7 mouse cellular contexts compared by ENCODE assay signal in the genomic region with DNA sequence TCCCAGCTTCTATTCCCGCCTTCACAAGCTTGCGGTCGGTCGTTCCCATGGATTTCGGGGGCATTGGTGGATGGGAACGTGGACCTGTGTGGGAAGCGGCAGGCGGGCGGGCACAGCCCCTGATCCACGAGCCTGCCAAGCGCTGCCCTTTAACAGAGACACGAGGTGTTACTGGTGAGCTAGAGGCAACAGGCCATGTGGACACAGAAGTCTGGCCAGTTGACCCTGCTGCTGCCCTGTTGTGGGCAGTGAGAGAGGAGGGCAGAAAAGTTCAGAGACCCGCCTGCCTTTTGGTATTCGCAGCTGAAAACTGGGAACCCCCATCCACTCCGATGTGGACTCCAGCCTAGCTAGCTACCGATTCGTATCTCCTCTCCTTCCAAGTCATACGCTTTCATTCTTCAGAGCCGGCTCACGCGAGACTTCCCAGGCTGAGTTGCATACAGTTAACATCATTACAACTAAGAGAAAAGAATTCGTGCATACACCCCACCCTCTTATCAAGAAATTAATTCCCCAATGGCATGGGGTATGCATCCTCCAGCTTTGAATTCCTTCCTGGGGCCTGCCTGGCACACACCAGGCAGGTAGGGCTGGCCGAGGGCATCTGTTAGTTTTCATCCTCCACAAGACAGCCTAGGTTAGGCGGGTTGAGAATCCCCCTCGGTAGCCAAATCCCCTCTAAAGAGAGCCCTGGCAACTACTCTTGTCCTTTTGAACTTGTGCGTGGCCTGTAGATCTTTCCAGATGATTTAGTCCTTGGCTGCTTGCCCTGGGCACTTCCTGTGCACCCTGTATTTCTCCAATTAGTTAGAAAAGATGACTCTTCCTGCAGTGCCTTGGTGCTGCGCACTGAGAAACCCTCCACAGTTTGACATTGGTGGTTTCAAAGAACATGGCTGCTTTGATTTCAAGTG. TPM values are rescaled to one million over a fixed set of nuclear protein-coding genes. Genes with fewer than 3 reads are reported as not detected.
DNase-seq lines count a peak whose midpoint lies in the region; ATAC-seq and TF ChIP-seq lines count a peak whose summit lies in the region.

No protein-coding gene starts in this region.

- peak overlapping the region; percentile 68 for H3K27ac ChIP-seq in heart, embryonic 13.5 days (replicated peaks)
- peak overlapping the region; percentile 84 for H3K27ac ChIP-seq in kidney, embryonic 16.5 days (ENCODE audit: low read length)
- peak overlapping the region; percentile 63 for H3K27ac ChIP-seq in lung, postnatal 0 days (ENCODE audit: low read length)

- 12% methylated on average over 27 of the region's 27 CpGs for WGBS in heart, embryonic 13.5 days
- 8% methylated on average over 27 of the region's 27 CpGs for WGBS in kidney, embryonic 16.5 days
- 6% methylated on average over 26 of the region's 27 CpGs for WGBS in lung, postnatal 0 days

- no peaks in the 10 kb centered on the region for H3K79me3 ChIP-seq in C2C12 (ENCODE audit: low read depth)

- no peak for TF ChIP-seq CTCF in C2C12 (IDR thresholded peaks at IDR 0.05; ENCODE audit: control insufficient read depth, insufficient read depth, insufficient read length)
- TF ChIP-seq CTCF in lung, postnatal 0 days (IDR thresholded peaks at IDR 0.05): no peak

- H3K79me2 ChIP-seq in C2C12 (ENCODE audit: control insufficient read depth, insufficient read depth): no peaks in the 10 kb centered on the region

- H3K9ac ChIP-seq in heart, embryonic 13.5 days: peak overlapping the region; percentile 82
- H3K9ac ChIP-seq in kidney, embryonic 16.5 days (replicated peaks; ENCODE audit: low read length): peak overlapping the region; percentile 71
- no peak overlapping the region for H3K9ac ChIP-seq in lung, postnatal 0 days (replicated peaks; ENCODE audit: low read depth)

- no peaks in the 10 kb centered on the region for H3K36me3 ChIP-seq in C2C12 (ENCODE audit: control insufficient read depth, insufficient read depth)
- H3K36me3 ChIP-seq in heart, embryonic 13.5 days: no peaks in the 10 kb centered on the region
- no peaks in the 10 kb centered on the region for H3K36me3 ChIP-seq in kidney, embryonic 16.5 days (ENCODE audit: insufficient read depth, low read length)
- no peaks in the 10 kb centered on the region for H3K36me3 ChIP-seq in lung, postnatal 0 days (ENCODE audit: insufficient read depth, low read length)

- DNase-seq in ES-CJ7 (ENCODE audit: low read depth, low spot score): peak; percentile 42
- peak; percentile 64 for DNase-seq in lung, postnatal 0 days (ENCODE audit: low spot score)
- DNase-seq in right cerebral cortex, postnatal 4 days: peak; percentile 61

- peaks cover 22% of the 10 kb centered on the region for H3K4me1 ChIP-seq in heart, embryonic 13.5 days
- peaks cover 18% of the 10 kb centered on the region for H3K4me1 ChIP-seq in kidney, embryonic 16.5 days (ENCODE audit: insufficient read depth, low read length)
- H3K4me1 ChIP-seq in lung, postnatal 0 days (ENCODE audit: insufficient read depth, low read depth, low read length): peaks cover 9% of the 10 kb centered on the region; the same call in 1 of the 2 replicates

- H3ac ChIP-seq in C2C12 (ENCODE audit: control insufficient read depth, insufficient read length, low read depth): peak overlapping the region; percentile 59

- no peaks in the 10 kb centered on the region for H3K27me3 ChIP-seq in C2C12 (ENCODE audit: control insufficient read depth, insufficient read depth, insufficient read length)
- peaks cover 45% of the 10 kb centered on the region for H3K27me3 ChIP-seq in heart, embryonic 13.5 days (replicated peaks)
- no peaks in the 10 kb centered on the region for H3K27me3 ChIP-seq in kidney, embryonic 16.5 days (ENCODE audit: insufficient read depth, low read length)
- no peaks in the 10 kb centered on the region for H3K27me3 ChIP-seq in lung, postnatal 0 days (replicated peaks; ENCODE audit: insufficient read depth, low read length)

- peak overlapping the region; percentile 98 for H3K4me2 ChIP-seq in heart, embryonic 13.5 days
- peak overlapping the region; percentile 89 for H3K4me2 ChIP-seq in kidney, embryonic 16.5 days (replicated peaks; ENCODE audit: low read depth, low read length)
- H3K4me2 ChIP-seq in lung, postnatal 0 days (replicated peaks; ENCODE audit: low read depth, low read length): peak overlapping the region; percentile 69

- no peak overlapping the region for H3K4me3 ChIP-seq in C2C12 (ENCODE audit: insufficient read depth, poor library complexity, severe bottlenecking)
- peak overlapping the region; percentile 55 for H3K4me3 ChIP-seq in heart, embryonic 13.5 days
- peak overlapping the region; percentile 48 for H3K4me3 ChIP-seq in kidney, embryonic 16.5 days (ENCODE audit: low read length)
- H3K4me3 ChIP-seq in lung, postnatal 0 days (ENCODE audit: low read depth, low read length): peak overlapping the region; percentile 31

- no peak for TF ChIP-seq EP300 in lung, postnatal 0 days (IDR thresholded peaks at IDR 0.05)

- no peaks in the 10 kb centered on the region for H3K9me3 ChIP-seq in heart, embryonic 13.5 days
- no peaks in the 10 kb centered on the region for H3K9me3 ChIP-seq in kidney, embryonic 16.5 days (ENCODE audit: low read length)
- H3K9me3 ChIP-seq in lung, postnatal 0 days (ENCODE audit: low read length): no peaks in the 10 kb centered on the region

- 0 out of 2 replicates have a peak, but pooled peaks have one; percentile 42 for ATAC-seq in common myeloid progenitor, adult 5-6 weeks (replicated peaks; ENCODE audit: low read depth, poor library complexity, severe bottlenecking)
- peak; percentile 28; the same call in 1 of the 2 replicates for ATAC-seq in heart, embryonic 13.5 days (ENCODE audit: extremely low read depth, insufficient number of reproducible peaks, low FRiP score, low TSS enrichment)
- ATAC-seq in kidney, embryonic 16.5 days (ENCODE audit: low FRiP score, low TSS enrichment): peak; percentile 32
- peak; percentile 46 for ATAC-seq in lung, postnatal 0 days

TF ChIP-seq in C2C12, 6 proteins besides CTCF, POLR2A, EP300 and RAD21:
- TF ChIP-seq CEBPB (IDR thresholded peaks at IDR 0.05; ENCODE audit: low read depth): no peak

RNA-seq across cellular contexts. Expression of a gene that starts 1.1 kb away (rescaled TPM):
- 0.27 TPM for polyA plus RNA-seq in C2C12 (2012; fragmentation: generic; extraction: Trizol)
- not detected in 2 replicates for total RNA-seq in common myeloid progenitor, adult 5-6 weeks (2017)
- 0.32 and 0.41 TPM in 2 replicates for polyA plus RNA-seq in heart, embryonic 13.5 days (2015; fragmentation: Nextera tagmentation; extraction: Ambion mirVana)
- polyA plus RNA-seq in kidney, embryonic 16.5 days (2015; fragmentation: Nextera tagmentation; extraction: Ambion mirVana): 0.18 and 0.47 TPM in 2 replicates
- polyA plus RNA-seq in lung, postnatal 0 days (2015; fragmentation: Nextera tagmentation; extraction: Ambion mirVana): 0.15 and 0.31 TPM in 2 replicates

RNA-seq across cellular contexts. Expression of a gene that starts 12.3 kb away (rescaled TPM):
- 0.07 TPM for polyA plus RNA-seq in C2C12 (2012; fragmentation: generic; extraction: Trizol)
- total RNA-seq in common myeloid progenitor, adult 5-6 weeks (2017): not detected in 2 replicates
- polyA plus RNA-seq in heart, embryonic 13.5 days (2015; fragmentation: Nextera tagmentation; extraction: Ambion mirVana): 2.8 and 3.1 TPM in 2 replicates
- 2.1 and 2.6 TPM in 2 replicates for polyA plus RNA-seq in kidney, embryonic 16.5 days (2015; fragmentation: Nextera tagmentation; extraction: Ambion mirVana)
- polyA plus RNA-seq in lung, postnatal 0 days (2015; fragmentation: Nextera tagmentation; extraction: Ambion mirVana): 6.4 and 7.1 TPM in 2 replicates
